8 mouse cellular contexts compared by ENCODE assay signal in the genomic region with DNA sequence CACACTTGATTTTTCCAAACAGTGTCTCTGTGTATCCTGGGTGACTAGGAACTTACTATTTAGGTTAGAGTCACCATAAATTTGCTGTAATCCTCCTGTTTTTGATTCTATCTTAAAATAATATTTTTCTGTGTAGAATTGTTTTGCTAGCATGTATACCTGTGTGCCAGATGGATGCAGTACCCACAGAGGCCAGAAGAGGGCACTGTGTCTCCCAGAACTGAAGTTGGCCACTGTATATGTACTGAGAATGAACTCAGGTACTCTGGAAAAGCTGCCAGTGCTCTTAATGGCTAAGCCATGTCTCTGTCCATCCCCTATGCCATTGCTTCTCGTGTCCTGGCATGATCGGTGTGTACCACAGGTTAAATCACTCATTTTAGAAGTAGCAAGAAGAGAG. TPM values are rescaled to one million over a fixed set of nuclear protein-coding genes. Genes with fewer than 3 reads are reported as not detected.
DNase-seq lines count a peak whose midpoint lies in the region; ATAC-seq and TF ChIP-seq lines count a peak whose summit lies in the region.

No protein-coding gene starts in this region.

- peak; percentile 70; the same call in 1 of the 2 replicates for TF ChIP-seq CTCF in brain, embryonic 14.5 days (IDR thresholded peaks at IDR 0.05; ENCODE audit: borderline replicate concordance, extremely low read depth, insufficient read depth, insufficient read length)

- H3K27me3 ChIP-seq in intestine, embryonic 14.5 days (replicated peaks; ENCODE audit: control insufficient read depth, insufficient read depth, low read length), result no peaks in the 10 kb centered on the region
- no peaks in the 10 kb centered on the region for H3K27me3 ChIP-seq in intestine, embryonic 15.5 days (replicated peaks)

- no peak overlapping the region for H3K9ac ChIP-seq in intestine, embryonic 14.5 days (ENCODE audit: low read length)
- no peak overlapping the region for H3K9ac ChIP-seq in intestine, embryonic 15.5 days

- H3K27ac ChIP-seq in intestine, embryonic 14.5 days (ENCODE audit: low read depth), result no peak overlapping the region
- no peak overlapping the region for H3K27ac ChIP-seq in intestine, embryonic 15.5 days

- no peak overlapping the region for H3K4me2 ChIP-seq in intestine, embryonic 14.5 days (ENCODE audit: low read length)
- H3K4me2 ChIP-seq in intestine, embryonic 15.5 days (replicated peaks), result no peak overlapping the region

- DNase-seq in intestine, embryonic 14.5 days (ENCODE audit: low spot score), result peak; percentile 79
- DNase-seq in ES-CJ7 (ENCODE audit: low read depth, low spot score), result peak; percentile 41
- peak; percentile 34 for DNase-seq in brain, embryonic 14.5 days (ENCODE audit: low read depth)
- DNase-seq in forelimb bud, embryonic 11.5 days (ENCODE audit: low read depth, low spot score), result peak; percentile 38
- DNase-seq in left cerebral cortex, adult 11 months (ENCODE audit: low spot score), result peak; percentile 17
- DNase-seq in thymus, postnatal 14 days, result peak; percentile 67

- 57% methylated on average over 2 of the region's 2 CpGs for WGBS in intestine, embryonic 14.5 days
- WGBS in intestine, embryonic 15.5 days, result 72% methylated on average over 2 of the region's 2 CpGs

- no peak overlapping the region for H3K4me3 ChIP-seq in intestine, embryonic 14.5 days (ENCODE audit: low read depth, low read length)
- H3K4me3 ChIP-seq in intestine, embryonic 15.5 days (replicated peaks), result no peak overlapping the region

- no peak for ATAC-seq in intestine, embryonic 14.5 days (replicated peaks; ENCODE audit: low FRiP score, low TSS enrichment, low read depth)
- no peak for ATAC-seq in intestine, embryonic 15.5 days
- peak; percentile 76 for ATAC-seq in neutrophil, adult 5-6 weeks (ENCODE audit: extremely low read depth, insufficient number of reproducible peaks, low FRiP score, poor library complexity, severe bottlenecking)

- no peak for TF ChIP-seq POLR2A in brain, embryonic 14.5 days (IDR thresholded peaks at IDR 0.05; ENCODE audit: borderline replicate concordance, extremely low read depth, insufficient read depth, insufficient read length, poor library complexity, severe bottlenecking)

- H3K9me3 ChIP-seq in intestine, embryonic 14.5 days (ENCODE audit: control insufficient read depth, low read length), result no peaks in the 10 kb centered on the region
- H3K9me3 ChIP-seq in intestine, embryonic 15.5 days, result no peaks in the 10 kb centered on the region

- H3K36me3 ChIP-seq in intestine, embryonic 14.5 days (ENCODE audit: control insufficient read depth, insufficient read depth, low read length), result 0 out of 2 replicates have a peak, but pooled peaks cover under 1% of the 10 kb centered on the region
- H3K36me3 ChIP-seq in intestine, embryonic 15.5 days, result no peaks in the 10 kb centered on the region

- H3K4me1 ChIP-seq in intestine, embryonic 14.5 days (replicated peaks; ENCODE audit: control insufficient read depth, insufficient read depth, low read length), result no peaks in the 10 kb centered on the region
- H3K4me1 ChIP-seq in intestine, embryonic 15.5 days (replicated peaks), result no peaks in the 10 kb centered on the region

RNA-seq across cellular contexts. Expression of gene Mospd1, which starts 28.8 kb away (rescaled TPM):
- 31.7 and 41.3 TPM in 2 replicates for polyA plus RNA-seq in intestine, embryonic 14.5 days (2014; fragmentation: Nextera tagmentation; extraction: Ambion mirVana)
- 40.3 and 43.3 TPM in 2 replicates for polyA plus RNA-seq in intestine, embryonic 15.5 days (2015; fragmentation: Nextera tagmentation; extraction: Ambion mirVana)
- polyA plus RNA-seq in brain, embryonic 14.5 days (2012; rRNA removed), result 17.7 and 20.9 TPM in 2 replicates
- 21.1 and 22.2 TPM in 2 replicates for total RNA-seq in neutrophil, adult 5-6 weeks (2017)

Comparison
In these comparisons a context has a peak if more than half of its experiments do, and no peak if none do; other contexts are left out.
1. DNase-seq: peak in every context shown above with its lines; median percentile 79 in intestine, embryonic 14.5 days; 67 in thymus, postnatal 14 days; 41 in ES-CJ7; 38 in forelimb bud, embryonic 11.5 days; 34 in brain, embryonic 14.5 days; 17 in left cerebral cortex, adult 11 months.